Mouse (Mus musculus) liver, embryonic 11.5 days (tissue): Measurements from ENCODE around the gene A530032D15Rik. TPM values are rescaled to one million over a fixed set of nuclear protein-coding genes. Genes with fewer than 3 reads are reported as not detected.
"Not testable (repeated sequence)": the region's sequence is repeated elsewhere in the genome, so short reads cannot be mapped to it uniquely, and the experiment has no call there.

Experiments used
- ATAC-seq: fragments of 200-750 bp; cut with Nextera tagmentation; replicated peaks from 2 replicates; pipeline ENCODE4 v1.8.0; 2017; ENCODE audit warnings: moderate number of reproducible peaks, mild to moderate bottlenecking, moderate TSS enrichment, moderate library complexity; ENCODE audit not compliant: low FRiP score
- DNase-seq: peaks from one replicate; pipeline ENCODE4 v3.0.0-alpha.2; 2017; ENCODE audit warnings: low spot score
- H3K27ac ChIP-seq: fragments of 300-500 bp; sonication (generic); 2 replicates; pipeline ENCODE4 v1.5.1; 2014; ENCODE audit warnings: mild to moderate bottlenecking, low read depth, low read length, control low read depth
- H3K27me3 ChIP-seq: fragments of 300-500 bp; sonication (generic); replicated peaks from 2 replicates; pipeline ENCODE4 v1.6.1; 2014; ENCODE audit warnings: low read length, mixed read lengths; ENCODE audit not compliant: control insufficient read depth, insufficient read depth
- H3K36me3 ChIP-seq: fragments of 300-500 bp; sonication (generic); 2 replicates; pipeline ENCODE4 v1.6.1; 2014; ENCODE audit warnings: mild to moderate bottlenecking, low read length, moderate library complexity, mixed read lengths; ENCODE audit not compliant: control insufficient read depth, insufficient read depth
- H3K4me1 ChIP-seq: fragments of 300-500 bp; sonication (generic); replicated peaks from 2 replicates; pipeline ENCODE4 v1.6.1; 2014; ENCODE audit warnings: low read length, mixed read lengths; ENCODE audit not compliant: control insufficient read depth, insufficient read depth
- H3K4me2 ChIP-seq: fragments of 300-500 bp; sonication (generic); 2 replicates; pipeline ENCODE4 v1.6.1; 2014; ENCODE audit warnings: mild to moderate bottlenecking, control low read depth, moderate library complexity
- H3K4me3 ChIP-seq: fragments of 300-500 bp; sonication (generic); 2 replicates; pipeline ENCODE4 v1.5.1; 2014; ENCODE audit warnings: low read depth, low read length, control low read depth
- H3K9ac ChIP-seq: fragments of 300-500 bp; sonication (generic); 2 replicates; pipeline ENCODE4 v1.6.1; 2014; ENCODE audit warnings: low read depth, low read length, control low read depth
- H3K9me3 ChIP-seq: fragments of 300-500 bp; sonication (generic); 2 replicates; pipeline ENCODE4 v1.6.1; 2016; ENCODE audit warnings: low read length, inconsistent platforms, mixed read lengths; ENCODE audit not compliant: control insufficient read depth
- WGBS: fragments of 180-500 bp; shearing (Covaris S2); extraction: QIAGEN DNeasy Blood & Tissue Kit; methylation state at CpG from one replicate; pipeline ENCODE4 v1.1.7; 2014; 5-methylcytosine and 5-hydroxymethylcytosine counted together
- polyA plus RNA-seq: library from polyadenylated mRNA; unstranded; fragments of >200 nt; fragmentation: Nextera tagmentation; extraction: Ambion mirVana; gene quantifications from 2 replicates; pipeline ENCODE4 v1.2.1, GENCODE M21; 2014

The A530032D15Rik gene
- not detected in 2 replicates for polyA plus RNA-seq

GRCm38 (mm10) chr1:85109753-85110152 lies at the start of gene A530032D15Rik:
A530032D15Rik (minus strand) TSS chr1:85109853.
- H3K27me3 ChIP-seq, H3K27ac ChIP-seq, DNase-seq, H3K9ac ChIP-seq, H3K4me3 ChIP-seq, ATAC-seq, H3K4me2 ChIP-seq, H3K9me3 ChIP-seq, H3K36me3 ChIP-seq, H3K4me1 ChIP-seq: not testable (repeated sequence)
- no CpG with 5 or more reads among the region's 7 CpGs for WGBS

GRCm38 (mm10) chr1:85155151-85155550 lies 45.5 kb upstream of the A530032D15Rik start:
- not testable (repeated sequence) for ATAC-seq, H3K27me3 ChIP-seq, H3K9me3 ChIP-seq, H3K9ac ChIP-seq, H3K36me3 ChIP-seq, H3K27ac ChIP-seq, H3K4me3 ChIP-seq, DNase-seq, H3K4me2 ChIP-seq, H3K4me1 ChIP-seq
- WGBS = 68% methylated on average over 4 of the region's 5 CpGs

GRCm38 (mm10) chr1:85133671-85134070 lies 24.0 kb upstream of the A530032D15Rik start:
- H3K36me3 ChIP-seq, H3K4me3 ChIP-seq, H3K4me2 ChIP-seq, H3K4me1 ChIP-seq, DNase-seq, H3K27ac ChIP-seq, H3K27me3 ChIP-seq, H3K9ac ChIP-seq, H3K9me3 ChIP-seq, ATAC-seq: not testable (repeated sequence)
- 89% methylated on average over 22 of the region's 22 CpGs for WGBS

- 84% methylated on average over 3 of the region's 4 CpGs for WGBS
- not testable (repeated sequence) for H3K4me1 ChIP-seq, H3K9me3 ChIP-seq, H3K4me3 ChIP-seq, H3K9ac ChIP-seq, ATAC-seq, DNase-seq, H3K4me2 ChIP-seq, H3K27me3 ChIP-seq, H3K36me3 ChIP-seq, H3K27ac ChIP-seq
Measured at GRCm38 (mm10) chr1:85121841-85122240, 12.2 kb upstream of the A530032D15Rik start.

GRCm38 (mm10) chr1:85118341-85118740 lies 8.7 kb upstream of the A530032D15Rik start:
- not testable (repeated sequence) for H3K36me3 ChIP-seq, H3K9me3 ChIP-seq, H3K9ac ChIP-seq, H3K4me1 ChIP-seq, H3K27me3 ChIP-seq, H3K4me2 ChIP-seq, H3K27ac ChIP-seq, DNase-seq, ATAC-seq, H3K4me3 ChIP-seq
- WGBS = 77% methylated on average over 5 of the region's 6 CpGs

- not testable (repeated sequence) for H3K4me3 ChIP-seq, H3K36me3 ChIP-seq, H3K9ac ChIP-seq, H3K9me3 ChIP-seq, H3K4me1 ChIP-seq, DNase-seq, H3K27ac ChIP-seq, H3K27me3 ChIP-seq, ATAC-seq, H3K4me2 ChIP-seq
- 69% methylated on average over 4 of the region's 6 CpGs for WGBS
Measured at GRCm38 (mm10) chr1:85117537-85117936, 7.9 kb upstream of the A530032D15Rik start.

GRCm38 (mm10) chr1:85114666-85115402 lies 5.2 kb upstream of the A530032D15Rik start:
- not testable (repeated sequence) for H3K9me3 ChIP-seq, H3K9ac ChIP-seq, DNase-seq, H3K4me1 ChIP-seq, H3K27me3 ChIP-seq, H3K27ac ChIP-seq, H3K36me3 ChIP-seq, H3K4me3 ChIP-seq, ATAC-seq, H3K4me2 ChIP-seq
- 50% methylated on average over 6 of the region's 6 CpGs for WGBS

- not testable (repeated sequence) for H3K9me3 ChIP-seq, DNase-seq, H3K36me3 ChIP-seq, H3K4me1 ChIP-seq, H3K4me3 ChIP-seq, H3K27me3 ChIP-seq, H3K27ac ChIP-seq, H3K9ac ChIP-seq, H3K4me2 ChIP-seq, ATAC-seq
- WGBS = 75% methylated on average over 3 of the region's 3 CpGs
Measured at GRCm38 (mm10) chr1:85114078-85114477, 4.4 kb upstream of the A530032D15Rik start.

- H3K4me3 ChIP-seq, H3K9me3 ChIP-seq, H3K4me1 ChIP-seq, H3K9ac ChIP-seq, DNase-seq, H3K27ac ChIP-seq, H3K27me3 ChIP-seq, H3K4me2 ChIP-seq, H3K36me3 ChIP-seq, ATAC-seq: not testable (repeated sequence)
- WGBS = 61% methylated on average over 2 of the region's 5 CpGs
Measured at GRCm38 (mm10) chr1:85112889-85113288, 3.2 kb upstream of the A530032D15Rik start.
